Mouse (Mus musculus): ENCODE measurements around the gene Ferd3l. TPM values are rescaled to one million over a fixed set of nuclear protein-coding genes. Genes with fewer than 3 reads are reported as not detected.
A peak's percentile ranks its signal among the peaks of the same experiment; 100 is the strongest.

Gene Ferd3l
- 0.67 and 0.69 TPM in 2 replicates for polyA plus RNA-seq (2015; fragmentation: Nextera tagmentation; extraction: Ambion mirVana)

DNA sequence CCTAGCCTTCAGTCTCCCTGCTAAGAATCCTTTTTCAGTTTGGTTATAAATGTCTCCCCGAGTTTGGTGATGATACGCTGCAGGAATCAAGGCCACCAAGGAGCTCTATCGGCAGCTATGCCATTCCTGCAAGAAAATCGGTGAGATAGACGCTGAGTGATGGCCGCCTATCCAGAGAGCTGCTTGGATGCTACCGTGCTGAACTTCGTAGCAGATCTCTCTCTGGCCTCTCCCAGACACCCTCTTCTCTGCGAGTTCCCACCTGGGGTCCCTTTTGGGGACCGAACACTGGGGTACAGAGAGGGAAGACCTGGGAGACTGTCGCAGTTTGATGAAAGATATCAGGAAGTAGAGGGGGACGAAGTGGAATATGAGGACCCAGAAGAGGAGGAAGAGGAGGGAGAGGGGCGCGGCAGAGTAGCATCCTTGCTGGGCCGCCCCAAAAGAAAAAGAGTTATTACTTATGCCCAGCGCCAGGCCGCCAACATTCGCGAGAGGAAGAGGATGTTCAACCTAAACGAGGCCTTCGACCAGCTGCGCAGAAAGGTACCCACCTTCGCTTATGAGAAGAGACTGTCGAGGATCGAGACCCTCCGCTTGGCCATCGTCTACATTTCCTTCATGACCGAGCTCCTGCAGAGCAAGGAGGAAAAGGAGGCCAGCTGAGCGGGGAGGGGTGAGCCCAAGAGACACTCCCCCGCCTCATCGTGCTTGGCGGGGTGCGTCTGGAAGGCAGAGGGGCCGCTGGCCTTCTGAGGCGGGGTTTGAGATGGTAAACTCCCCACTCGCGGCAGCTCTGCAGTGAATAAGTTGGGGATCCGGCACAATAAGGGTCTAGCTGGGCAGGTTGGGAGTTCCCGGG lies at the start of gene Ferd3l:
Ferd3l (plus strand) TSS at position 95 of the 862 bp plus-strand sequence.
- H3K9me3 ChIP-seq: no peaks in the 10 kb centered on the region
- no peak within 1 kb of the TSS for H3K27ac ChIP-seq (replicated peaks)
- H3K9ac ChIP-seq: peak within 1 kb of the TSS; percentile 20; the same call in 1 of the 2 replicates
- ATAC-seq (ENCODE audit: low FRiP score, low read depth): peak; percentile 30; the same call in 1 of the 2 replicates
- H3K36me3 ChIP-seq: no peaks in the 10 kb centered on the region
- H3K27me3 ChIP-seq: peaks cover 42% of the 10 kb centered on the region
- H3K4me2 ChIP-seq: peak within 1 kb of the TSS; percentile 62
- H3K4me3 ChIP-seq: peak within 1 kb of the TSS; percentile 33
- under 1% methylated on average over 39 of the region's 39 CpGs for WGBS
- H3K4me1 ChIP-seq (replicated peaks): peaks cover 23% of the 10 kb centered on the region

DNA sequence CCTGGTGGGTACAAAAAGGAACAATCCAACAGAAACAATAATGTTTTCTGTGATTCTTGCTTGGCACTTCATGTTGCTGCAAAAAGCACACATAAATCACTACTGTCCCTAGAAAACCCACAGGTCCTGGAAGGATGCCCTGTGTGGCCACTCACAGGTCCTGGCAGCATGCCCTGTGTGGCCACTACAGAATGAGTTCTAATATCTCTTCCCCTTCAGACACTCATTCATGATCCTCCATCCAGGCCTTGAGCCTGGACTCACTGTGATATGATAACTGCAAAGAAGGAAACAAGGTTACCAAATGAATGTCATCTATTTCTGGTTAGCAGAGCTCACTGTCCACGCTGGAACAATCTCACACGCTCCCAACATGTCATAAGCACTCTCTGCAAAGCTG lies 34.3 kb upstream of the Ferd3l start:
- Histone ChIP-seq H3K27me3 (no peaks in the 10 kb centered on the region), H3K4me2 (no peak overlapping the region), H3K27ac (replicated peaks) (no peak overlapping the region), H3K4me1 (replicated peaks) (no peaks in the 10 kb centered on the region), H3K9me3 (no peaks in the 10 kb centered on the region), H3K36me3 (no peaks in the 10 kb centered on the region), H3K9ac (no peak overlapping the region), H3K4me3 (no peak overlapping the region)
- no peak for ATAC-seq (ENCODE audit: low FRiP score, low read depth)
- WGBS: 74% methylated on average over 2 of the region's 2 CpGs

DNA sequence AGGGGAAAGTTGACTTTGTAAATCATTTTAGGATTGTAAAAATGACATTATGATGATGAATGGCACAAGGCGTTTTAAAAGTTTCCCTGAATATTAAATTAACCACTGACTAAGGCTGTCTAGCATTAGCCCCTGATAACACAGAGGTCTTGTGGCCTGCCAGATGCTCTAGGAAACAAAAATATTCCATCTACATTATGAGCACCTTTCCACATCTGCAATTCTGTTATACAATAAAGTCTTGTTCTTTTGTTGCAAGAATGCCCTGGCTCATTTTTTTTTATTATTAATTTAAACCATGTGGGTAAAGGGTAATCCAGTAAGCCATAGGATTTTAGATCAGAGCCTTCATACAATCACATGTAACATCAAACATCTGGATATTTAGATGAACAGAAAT lies 33.6 kb upstream of the Ferd3l start:
- Histone ChIP-seq H3K4me1 (replicated peaks) (no peaks in the 10 kb centered on the region), H3K4me2 (no peak overlapping the region), H3K9me3 (no peaks in the 10 kb centered on the region), H3K36me3 (no peaks in the 10 kb centered on the region), H3K4me3 (no peak overlapping the region), H3K27ac (replicated peaks) (no peak overlapping the region), H3K9ac (no peak overlapping the region), H3K27me3 (no peaks in the 10 kb centered on the region)
- no peak for ATAC-seq (ENCODE audit: low FRiP score, low read depth)
- WGBS: 95% methylated on average over 1 of the region's 1 CpGs

DNA sequence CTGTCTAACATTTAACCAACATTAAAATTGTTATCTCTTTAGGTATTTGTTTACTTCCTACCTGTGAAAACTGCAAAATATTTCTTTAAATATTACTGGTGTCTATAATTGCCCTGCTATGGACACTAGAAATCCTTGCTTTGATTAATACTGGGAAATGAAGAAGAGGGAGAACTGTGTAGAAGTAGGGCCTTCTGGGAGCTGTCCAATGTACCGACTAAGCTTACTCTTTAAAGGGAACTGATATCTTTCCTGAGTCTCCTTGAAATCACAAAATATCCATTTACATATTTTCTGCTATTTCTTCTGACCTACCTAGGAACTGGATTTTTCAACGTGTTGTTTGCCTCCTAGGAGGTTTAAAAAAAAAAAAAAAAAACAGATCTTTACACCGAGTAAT lies 1.5 kb upstream of the Ferd3l start:
- 11% methylated on average over 3 of the region's 3 CpGs for WGBS
- Histone ChIP-seq H3K36me3 (no peaks in the 10 kb centered on the region), H3K4me1 (replicated peaks) (peaks cover 23% of the 10 kb centered on the region), H3K4me3 (no peak overlapping the region), H3K4me2 (no peak overlapping the region), H3K9ac (no peak overlapping the region), H3K9me3 (no peaks in the 10 kb centered on the region), H3K27ac (replicated peaks) (no peak overlapping the region), H3K27me3 (peaks cover 42% of the 10 kb centered on the region)
- ATAC-seq (ENCODE audit: low FRiP score, low read depth): no peak

DNA sequence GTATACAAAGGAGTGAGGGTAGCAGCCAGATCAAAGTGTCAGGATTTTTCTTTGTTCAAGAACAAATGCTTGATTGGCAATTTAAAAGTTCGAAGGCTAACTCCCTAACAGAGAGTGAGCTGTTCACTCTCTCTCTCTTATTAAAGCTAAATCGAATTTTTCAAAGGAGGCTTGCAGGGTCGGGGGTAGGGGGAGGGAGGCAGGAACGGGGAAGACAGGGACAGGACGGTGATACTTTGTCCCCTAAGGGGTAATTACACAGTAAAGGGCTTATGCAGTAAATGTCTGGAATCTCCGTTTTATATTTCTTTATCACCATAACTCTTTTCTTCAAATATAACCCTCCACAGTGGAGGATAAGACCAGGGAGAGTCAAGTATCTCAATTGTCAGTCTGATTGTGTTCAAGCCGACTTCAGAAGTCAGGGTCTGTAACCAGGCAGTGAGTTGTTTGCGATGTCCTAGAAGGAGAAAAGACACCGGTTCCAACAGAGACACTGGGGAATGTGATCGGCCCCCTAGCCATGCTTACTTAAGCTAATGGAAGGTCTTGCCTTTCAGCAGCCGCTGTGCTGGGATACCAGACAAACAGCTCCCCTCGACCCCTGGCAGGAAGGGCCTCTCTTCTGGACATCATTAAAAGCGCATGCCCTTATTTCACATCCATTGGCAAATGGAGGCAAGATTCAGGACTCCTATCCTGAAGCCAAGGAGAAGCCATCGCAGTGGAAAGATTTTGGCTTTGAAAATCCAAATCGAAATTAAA lies 709 bp upstream of the Ferd3l start:
- no peaks in the 10 kb centered on the region for H3K9me3 ChIP-seq
- no peak overlapping the region for H3K9ac ChIP-seq
- 2% methylated on average over 15 of the region's 15 CpGs for WGBS
- peak; percentile 63; the same call in 1 of the 2 replicates for ATAC-seq (ENCODE audit: low FRiP score, low read depth)
- peak overlapping the region; percentile 62 for H3K4me2 ChIP-seq
- H3K4me1 ChIP-seq (replicated peaks): peaks cover 23% of the 10 kb centered on the region
- H3K4me3 ChIP-seq: peak overlapping the region; percentile 33; the same call in 1 of the 2 replicates
- no peak overlapping the region for H3K27ac ChIP-seq (replicated peaks)
- H3K36me3 ChIP-seq: no peaks in the 10 kb centered on the region
- H3K27me3 ChIP-seq: peaks cover 42% of the 10 kb centered on the region

DNA sequence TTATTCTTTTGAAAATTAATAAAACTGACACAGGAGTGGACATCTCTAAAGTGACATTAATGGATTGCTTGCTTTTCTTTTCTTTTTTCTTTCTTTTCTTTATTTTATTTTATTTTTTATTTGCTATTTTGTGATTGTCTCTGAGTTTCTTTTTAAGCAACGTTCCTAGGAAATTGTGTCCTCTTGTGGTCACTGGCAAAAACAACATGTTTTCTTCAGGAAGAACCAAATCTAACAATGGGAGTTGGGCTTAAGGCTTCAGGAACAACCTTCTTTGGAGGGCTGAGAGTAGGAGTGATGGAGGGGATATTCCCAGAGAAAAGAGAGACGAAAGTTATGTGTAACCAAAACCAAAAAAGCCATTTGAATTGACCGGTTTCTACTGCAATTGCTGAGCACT lies 24.6 kb downstream of the Ferd3l start:
- H3K9me3 ChIP-seq: no peaks in the 10 kb centered on the region
- H3K4me2 ChIP-seq: no peak overlapping the region
- H3K27me3 ChIP-seq: peaks cover 55% of the 10 kb centered on the region
- no peaks in the 10 kb centered on the region for H3K36me3 ChIP-seq
- H3K4me3 ChIP-seq: no peak overlapping the region
- 8% methylated on average over 3 of the region's 3 CpGs for WGBS
- H3K9ac ChIP-seq: no peak overlapping the region
- peaks cover 12% of the 10 kb centered on the region for H3K4me1 ChIP-seq (replicated peaks)
- no peak overlapping the region for H3K27ac ChIP-seq (replicated peaks)
- ATAC-seq (ENCODE audit: low FRiP score, low read depth): no peak

DNA sequence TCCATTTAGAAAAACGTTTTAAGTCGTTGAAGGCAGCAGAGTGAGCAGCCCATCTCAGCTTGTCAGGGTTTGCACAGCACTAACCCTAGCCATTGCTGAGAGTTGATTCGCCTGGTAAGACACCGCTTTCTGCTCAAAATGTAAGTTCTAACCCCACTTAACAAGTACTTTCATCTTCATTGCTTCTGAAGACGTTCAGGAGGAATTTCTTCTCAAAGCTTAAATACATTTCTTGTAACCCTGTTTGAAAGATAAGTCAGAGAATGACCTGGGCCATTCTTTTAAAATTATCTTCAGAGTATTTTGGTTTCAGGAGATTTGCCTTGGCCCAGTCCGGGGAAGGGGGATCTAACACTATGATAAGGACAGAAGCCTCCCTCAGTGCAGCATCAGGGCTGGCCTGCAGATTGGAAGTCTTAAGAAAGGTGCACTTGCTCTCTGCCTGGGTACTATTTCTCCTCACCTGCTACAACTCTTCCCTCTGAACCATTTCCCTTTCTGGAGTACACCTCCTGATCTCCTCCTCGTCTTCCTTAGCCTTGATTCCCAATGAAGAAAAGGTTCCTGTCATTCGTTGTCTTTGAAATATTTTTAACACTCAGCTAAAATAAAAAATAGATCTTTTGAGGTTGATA lies 26.8 kb downstream of the Ferd3l start:
- no peak for ATAC-seq (ENCODE audit: low FRiP score, low read depth)
- peaks cover 69% of the 10 kb centered on the region for H3K27me3 ChIP-seq

DNA sequence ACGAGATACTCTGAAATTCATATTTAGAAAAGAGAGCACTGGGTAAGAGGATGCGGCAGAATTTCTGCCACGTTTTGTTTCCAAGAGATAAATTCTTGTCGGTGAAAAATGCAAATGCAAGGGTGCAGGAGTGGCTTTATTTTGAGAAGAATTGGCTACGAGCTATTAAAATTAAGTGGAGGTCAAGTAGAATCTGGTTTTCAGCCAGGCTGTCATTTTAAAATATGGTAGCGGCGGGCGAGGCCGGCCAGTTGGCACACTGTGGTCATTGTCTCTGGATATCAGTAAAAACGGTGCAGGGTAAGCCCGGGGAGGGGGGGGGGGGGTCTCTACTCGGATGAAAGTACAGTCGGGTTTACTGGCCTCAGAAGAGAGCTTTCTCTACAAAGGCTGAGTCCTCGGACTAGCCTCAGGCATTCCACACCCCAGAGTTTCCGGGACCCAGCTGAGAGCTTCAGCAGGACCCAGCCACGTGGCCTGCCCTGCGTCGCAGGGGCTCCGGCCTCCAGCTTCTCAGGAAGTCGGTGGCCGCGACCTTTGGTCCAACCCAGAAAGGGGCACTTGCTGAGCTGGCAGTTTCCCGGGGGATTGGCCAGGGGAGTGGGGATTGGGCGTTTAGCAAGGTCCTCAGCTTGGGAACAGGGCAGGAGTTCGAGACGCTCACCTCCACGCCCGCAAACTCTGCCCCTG lies 27.5 kb downstream of the Ferd3l start:
- Histone ChIP-seq H3K4me1 (replicated peaks) (peaks cover 22% of the 10 kb centered on the region), H3K9ac (no peak overlapping the region), H3K27me3 (peaks cover 71% of the 10 kb centered on the region), H3K9me3 (no peaks in the 10 kb centered on the region), H3K4me2 (peak overlapping the region; percentile 21), H3K27ac (replicated peaks) (no peak overlapping the region), H3K4me3 (no peak overlapping the region), H3K36me3 (no peaks in the 10 kb centered on the region)
- no peak for ATAC-seq (ENCODE audit: low FRiP score, low read depth)
- 1% methylated on average over 28 of the region's 28 CpGs for WGBS

More for the DNA sequence above, 26.8 kb downstream of the Ferd3l start:
- WGBS: 6% methylated on average over 8 of the region's 8 CpGs
- H3K4me1 ChIP-seq (replicated peaks): peaks cover 22% of the 10 kb centered on the region
- no peak overlapping the region for H3K4me2 ChIP-seq
- H3K36me3 ChIP-seq: no peaks in the 10 kb centered on the region
- H3K9ac ChIP-seq: no peak overlapping the region
- no peak overlapping the region for H3K4me3 ChIP-seq
- no peaks in the 10 kb centered on the region for H3K9me3 ChIP-seq
- H3K27ac ChIP-seq (replicated peaks): no peak overlapping the region

DNA sequence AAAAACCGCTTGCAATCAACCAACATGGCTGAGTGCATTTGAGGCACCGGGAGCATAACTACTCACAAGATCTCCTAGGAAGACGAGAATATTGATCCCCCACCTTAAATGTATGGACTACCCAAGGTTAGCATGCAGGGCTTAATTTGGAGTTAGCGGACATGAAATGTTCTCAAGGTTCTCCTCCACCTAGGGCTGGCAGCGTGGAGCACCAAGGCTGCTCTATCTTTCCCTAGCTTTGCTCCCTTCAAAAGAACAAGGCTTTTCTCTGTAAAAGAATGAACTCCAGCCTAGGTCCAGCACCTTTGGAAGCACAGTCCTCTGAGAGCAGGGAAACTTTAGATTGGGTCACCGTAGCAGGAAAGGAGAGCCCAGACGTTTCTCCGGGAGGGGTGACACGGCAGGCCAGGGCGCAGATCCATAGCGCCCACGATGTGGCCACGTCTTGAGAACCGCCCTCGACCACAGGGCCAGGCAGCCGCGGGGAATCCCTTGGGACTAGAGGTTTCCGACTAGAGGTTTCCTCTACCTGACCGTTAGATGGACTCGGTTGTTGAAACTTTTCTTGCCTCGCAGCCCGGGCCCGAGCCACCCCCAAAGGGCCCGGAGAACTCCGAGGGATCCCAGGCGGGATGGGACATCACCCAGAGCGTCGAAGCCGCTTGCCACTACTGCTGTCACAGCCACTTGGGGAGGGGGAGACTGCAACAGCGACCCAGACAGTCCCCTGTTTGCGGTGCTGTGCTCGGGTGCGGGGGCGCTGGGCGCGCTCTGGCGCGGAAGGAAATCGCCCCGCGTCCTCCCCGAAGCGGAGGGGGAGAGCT lies 28.6 kb downstream of the Ferd3l start:
- Histone ChIP-seq H3K36me3 (no peaks in the 10 kb centered on the region), H3K27ac (replicated peaks) (no peak overlapping the region; the same call in 1 of the 2 replicates), H3K9ac (no peak overlapping the region), H3K4me3 (peak overlapping the region; percentile 41), H3K4me1 (replicated peaks) (peaks cover 22% of the 10 kb centered on the region), H3K27me3 (peaks cover 74% of the 10 kb centered on the region), H3K9me3 (no peaks in the 10 kb centered on the region), H3K4me2 (peak overlapping the region; percentile 75)
- WGBS: under 1% methylated on average over 42 of the region's 43 CpGs
- ATAC-seq (ENCODE audit: low FRiP score, low read depth): peak; percentile 51

DNA sequence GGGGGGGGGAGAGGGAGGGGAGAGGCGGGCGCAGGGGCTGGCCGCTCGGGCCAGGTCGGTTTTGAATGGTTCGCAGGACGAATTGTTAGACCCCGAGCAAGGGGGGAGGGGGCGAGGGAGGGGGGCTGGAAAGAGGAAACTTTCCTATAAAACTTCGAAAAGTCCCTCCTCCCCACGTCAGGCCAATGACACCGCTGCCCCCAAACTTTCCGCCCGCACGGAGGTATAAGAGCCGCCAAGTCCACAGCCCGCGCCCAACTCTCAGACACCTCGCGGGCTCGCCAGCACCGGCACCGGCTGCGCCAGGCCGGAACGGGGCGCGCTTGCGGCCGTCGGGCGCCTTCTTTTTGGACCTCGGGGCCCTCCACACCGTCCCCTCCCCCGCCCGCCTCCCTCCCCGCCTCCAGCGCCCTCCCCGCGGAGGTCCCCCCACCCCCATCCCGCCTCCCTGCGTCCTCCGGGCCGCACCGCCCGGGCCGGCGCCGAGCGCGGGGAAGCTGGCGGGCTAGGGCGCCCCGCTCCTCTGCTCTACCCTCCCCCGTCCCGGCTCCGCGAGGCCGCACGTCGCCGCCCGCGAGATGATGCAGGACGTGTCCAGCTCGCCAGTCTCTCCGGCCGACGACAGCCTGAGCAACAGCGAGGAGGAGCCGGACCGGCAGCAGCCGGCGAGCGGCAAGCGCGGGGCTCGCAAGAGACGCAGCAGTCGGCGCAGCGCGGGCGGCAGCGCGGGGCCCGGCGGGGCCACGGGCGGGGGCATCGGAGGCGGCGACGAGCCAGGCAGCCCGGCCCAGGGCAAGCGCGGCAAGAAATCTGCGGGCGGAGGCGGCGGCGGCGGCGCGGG lies 29.4 kb downstream of the Ferd3l start, which contains the start of gene Twist1:
Twist1 (plus strand) TSS at position 272 of the 841 bp plus-strand sequence.
- Histone ChIP-seq H3K4me2 (peak within 1 kb of the TSS; percentile 75), H3K9me3 (no peaks in the 10 kb centered on the region), H3K4me3 (peak within 1 kb of the TSS; percentile 41), H3K36me3 (no peaks in the 10 kb centered on the region), H3K9ac (peak within 1 kb of the TSS; percentile 28; the same call in 1 of the 2 replicates), H3K27me3 (peaks cover 80% of the 10 kb centered on the region), H3K27ac (replicated peaks) (no peak within 1 kb of the TSS; the same call in 1 of the 2 replicates), H3K4me1 (replicated peaks) (peaks cover 22% of the 10 kb centered on the region)
- under 1% methylated on average over 65 of the region's 105 CpGs for WGBS
- ATAC-seq (ENCODE audit: low FRiP score, low read depth): peak; percentile 65

All from hindbrain, embryonic 15.5 days (tissue).